Mouse (Mus musculus) neural tube, embryonic 13.5 days (tissue): ENCODE data around the gene Cd63. TPM values are rescaled to one million over a fixed set of nuclear protein-coding genes. Genes with fewer than 3 reads are reported as not detected.
A peak's percentile ranks its signal among the peaks of the same experiment; 100 is the strongest.

Source experiments
- ATAC-seq: fragments of 200-750 bp; cut with Nextera tagmentation; 2 replicates; pipeline ENCODE4 v1.8.0; 2017; ENCODE audit warnings: low read depth, mild to moderate bottlenecking, moderate TSS enrichment, moderate library complexity
- H3K27ac ChIP-seq: fragments of 300-500 bp; sonication (generic); replicated peaks from 2 replicates; pipeline ENCODE4 v1.5.1; 2015; ENCODE audit warnings: moderate library complexity, mild to moderate bottlenecking, inconsistent platforms
- H3K27me3 ChIP-seq: fragments of 300-500 bp; sonication (generic); 2 replicates; pipeline ENCODE4 v1.6.1; 2015; ENCODE audit warnings: mild to moderate bottlenecking, inconsistent platforms
- H3K36me3 ChIP-seq: fragments of 300-500 bp; sonication (generic); 2 replicates; pipeline ENCODE4 v1.6.1; 2015; ENCODE audit warnings: mild to moderate bottlenecking, inconsistent platforms
- H3K4me1 ChIP-seq: fragments of 300-500 bp; sonication (generic); replicated peaks from 2 replicates; pipeline ENCODE4 v1.6.1; 2015; ENCODE audit warnings: inconsistent platforms
- H3K4me2 ChIP-seq: fragments of 300-500 bp; sonication (generic); 2 replicates; pipeline ENCODE4 v1.6.1; 2015; ENCODE audit warnings: inconsistent platforms, mild to moderate bottlenecking, moderate library complexity
- H3K4me3 ChIP-seq: fragments of 300-500 bp; sonication (generic); 2 replicates; pipeline ENCODE4 v1.5.1; 2015; ENCODE audit warnings: mild to moderate bottlenecking, inconsistent platforms
- H3K9ac ChIP-seq: fragments of 300-500 bp; sonication (generic); 2 replicates; pipeline ENCODE4 v1.6.1; 2015; ENCODE audit warnings: moderate library complexity, mild to moderate bottlenecking, inconsistent platforms
- H3K9me3 ChIP-seq: fragments of 300-500 bp; sonication (generic); 2 replicates; pipeline ENCODE4 v1.6.1; 2016; ENCODE audit warnings: inconsistent platforms
- WGBS: fragments of 180-500 bp; shearing (Covaris S2); methylation state at CpG from one replicate; pipeline ENCODE4 v1.1.7; 2015; 5-methylcytosine and 5-hydroxymethylcytosine counted together
- polyA plus RNA-seq: library from polyadenylated mRNA; unstranded; fragments of >200 nt; fragmentation: Nextera tagmentation; extraction: Ambion mirVana; gene quantifications from 2 replicates; pipeline ENCODE4 v1.2.1, GENCODE M21; 2015

The Cd63 gene
- polyA plus RNA-seq, 1 experiment from 2014 or later: 228 TPM

DNA sequence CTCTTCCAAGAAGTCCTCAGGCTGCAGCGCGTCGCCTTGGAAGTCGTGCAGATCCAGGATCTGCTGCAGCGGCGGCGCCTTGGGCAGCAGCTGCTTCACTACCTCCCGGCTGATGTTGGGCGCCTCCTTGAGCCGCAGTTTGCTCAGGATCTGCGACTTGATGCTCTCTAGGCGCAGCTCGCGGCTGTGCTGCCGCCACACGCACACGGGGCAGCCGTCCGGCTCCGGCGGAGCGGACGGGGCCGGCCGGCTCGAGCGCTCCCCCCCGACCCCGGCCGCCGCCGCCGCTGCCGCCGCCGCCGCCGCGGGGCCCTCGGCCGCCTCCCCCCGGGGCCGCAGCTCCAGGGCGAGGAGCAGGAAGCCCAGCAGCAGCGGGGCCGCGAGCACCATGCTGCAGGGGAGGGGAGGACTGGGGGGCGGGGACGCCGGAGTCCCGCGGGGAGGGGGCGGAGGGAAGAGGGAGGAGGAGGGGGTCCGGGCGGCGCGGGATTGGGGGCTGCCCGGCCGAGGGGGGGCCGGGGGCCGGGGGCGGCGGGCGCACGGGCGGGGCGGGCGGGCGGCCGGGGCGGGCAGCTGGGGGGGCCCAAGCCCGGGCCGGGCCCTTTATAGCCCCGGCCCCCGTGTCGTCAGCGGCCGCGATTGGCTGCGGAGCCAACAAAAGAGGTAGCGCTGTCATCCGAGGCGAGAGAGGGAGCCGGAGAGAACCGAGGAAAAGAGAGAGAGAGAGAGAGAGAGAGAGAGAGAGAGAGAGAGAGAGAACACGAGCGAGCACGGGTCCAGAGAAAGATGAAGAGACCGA is 9.3 kb upstream of the Cd63 start, which contains the start of gene Gdf11:
Gene Gdf11, minus strand, starts transcription at position 423 of the 799 bp plus-strand sequence.
- H3K27me3 ChIP-seq: peaks cover 14% of the 10 kb centered on the region
- H3K27ac ChIP-seq: peak within 1 kb of the TSS; percentile 99
- H3K4me2 ChIP-seq: peak within 1 kb of the TSS; percentile 85
- H3K4me1 ChIP-seq: peaks cover 62% of the 10 kb centered on the region
- H3K9me3 ChIP-seq: no peaks in the 10 kb centered on the region
- peak; percentile 84 for ATAC-seq
- under 1% methylated on average over 70 of the region's 89 CpGs for WGBS
- peaks cover 17% of the 10 kb centered on the region for H3K36me3 ChIP-seq
- peak within 1 kb of the TSS; percentile 83 for H3K4me3 ChIP-seq
- H3K9ac ChIP-seq: peak within 1 kb of the TSS; percentile 91

DNA sequence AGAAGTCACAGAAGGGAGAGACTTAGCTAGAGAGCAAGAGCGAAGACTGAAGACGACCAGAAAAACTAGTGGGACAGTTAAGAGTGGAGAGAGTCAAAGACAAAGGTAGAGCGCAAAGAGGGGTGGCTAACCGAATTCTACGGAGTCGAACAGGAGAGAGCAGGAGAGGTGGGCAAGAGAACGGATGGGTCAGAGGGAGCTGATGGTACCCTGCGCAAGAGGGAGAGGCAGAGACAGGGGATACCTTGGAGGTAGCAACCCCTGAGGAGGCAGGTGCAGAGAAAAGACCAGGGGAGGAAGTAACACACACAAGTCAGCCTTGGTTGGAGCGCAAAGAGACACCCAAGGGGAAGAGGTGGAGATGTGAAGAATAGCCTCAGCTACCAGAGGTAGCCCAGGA is 8.5 kb upstream of the Cd63 start:
- peak overlapping the region; percentile 99 for H3K27ac ChIP-seq
- peak overlapping the region; percentile 85 for H3K4me2 ChIP-seq
- H3K4me1 ChIP-seq: peaks cover 61% of the 10 kb centered on the region
- WGBS: under 1% methylated on average over 9 of the region's 9 CpGs
- no peaks in the 10 kb centered on the region for H3K9me3 ChIP-seq
- H3K27me3 ChIP-seq: peaks cover 21% of the 10 kb centered on the region
- peaks cover 10% of the 10 kb centered on the region for H3K36me3 ChIP-seq
- peak; percentile 13; the same call in 1 of the 2 replicates for ATAC-seq
- peak overlapping the region; percentile 91 for H3K9ac ChIP-seq
- H3K4me3 ChIP-seq: peak overlapping the region; percentile 83

DNA sequence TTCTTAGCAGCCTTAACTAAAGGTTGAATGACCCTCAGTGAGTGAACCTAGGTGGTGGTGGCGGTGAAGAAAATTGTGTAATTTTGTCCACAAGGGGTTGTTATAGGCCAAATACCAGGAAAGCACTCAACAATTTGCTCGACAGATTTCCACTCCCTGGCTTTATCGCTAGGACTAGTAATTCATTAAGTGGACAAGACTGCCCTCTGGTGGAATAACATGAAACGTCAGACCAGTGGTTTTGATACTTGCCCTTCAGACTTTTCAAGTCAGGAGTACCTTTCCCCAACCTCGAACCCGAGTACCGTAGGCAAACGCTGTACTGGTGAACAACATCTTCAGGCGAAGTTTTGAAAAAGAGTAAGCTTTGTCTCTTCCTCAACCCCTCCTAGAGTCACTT is 5.4 kb upstream of the Cd63 start:
- 0 out of 2 replicates have a peak overlapping the region, but pooled peaks have one; percentile 14 for H3K27ac ChIP-seq
- peaks cover 27% of the 10 kb centered on the region for H3K27me3 ChIP-seq
- peaks cover 29% of the 10 kb centered on the region for H3K4me1 ChIP-seq
- H3K4me2 ChIP-seq: peak overlapping the region; percentile 36
- no peaks in the 10 kb centered on the region for H3K9me3 ChIP-seq
- H3K36me3 ChIP-seq: no peaks in the 10 kb centered on the region
- WGBS: 0% methylated on average over 9 of the region's 9 CpGs
- H3K4me3 ChIP-seq: peak overlapping the region; percentile 13; the same call in 1 of the 2 replicates
- no peak overlapping the region for H3K9ac ChIP-seq
- ATAC-seq: no peak

DNA sequence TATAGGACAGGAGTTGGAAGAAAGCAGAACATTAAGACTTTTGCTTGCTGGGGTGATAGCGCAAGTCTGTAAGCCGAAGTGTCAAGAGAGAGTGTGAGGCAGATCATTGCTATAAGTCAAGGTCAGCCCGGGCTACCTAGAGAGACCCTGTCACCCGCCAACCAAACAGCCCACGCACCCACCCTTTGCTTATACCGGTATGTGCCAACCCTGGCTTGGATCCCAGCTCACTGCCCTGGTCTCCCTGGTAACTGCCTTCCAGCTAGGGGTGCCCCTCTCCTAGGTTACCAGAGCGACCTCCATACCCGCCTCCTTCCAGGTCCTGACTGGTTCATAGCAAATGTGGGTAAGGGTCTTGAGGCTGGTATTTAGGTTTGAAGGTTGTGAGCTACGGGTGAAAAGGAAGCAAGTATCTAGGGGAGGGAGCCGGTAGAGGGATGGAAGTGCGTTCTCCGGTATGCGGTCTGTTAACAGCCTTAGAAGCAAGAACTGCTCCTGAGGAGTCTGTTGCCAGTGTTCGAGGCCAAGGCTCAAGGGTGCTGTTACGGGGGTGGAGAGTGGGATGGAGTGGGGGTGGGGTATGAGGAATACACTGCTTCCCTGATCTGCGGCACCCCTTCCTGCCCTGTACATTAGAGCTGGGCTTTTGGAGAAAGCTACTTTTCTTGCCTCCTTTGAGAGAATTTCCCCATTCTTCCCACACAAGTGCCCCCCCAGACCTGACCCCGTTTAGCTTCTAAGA is 4.7 kb upstream of the Cd63 start:
- Histone ChIP-seq H3K4me1 (peaks cover 26% of the 10 kb centered on the region), H3K27ac (0 out of 2 replicates have a peak overlapping the region, but pooled peaks have one; percentile 14), H3K27me3 (peaks cover 27% of the 10 kb centered on the region), H3K4me3 (peak overlapping the region; percentile 13), H3K36me3 (no peaks in the 10 kb centered on the region), H3K4me2 (peak overlapping the region; percentile 36), H3K9me3 (no peaks in the 10 kb centered on the region), H3K9ac (peak overlapping the region; percentile 23; the same call in 1 of the 2 replicates)
- WGBS: 2% methylated on average over 17 of the region's 17 CpGs
- ATAC-seq: peak; percentile 54

DNA sequence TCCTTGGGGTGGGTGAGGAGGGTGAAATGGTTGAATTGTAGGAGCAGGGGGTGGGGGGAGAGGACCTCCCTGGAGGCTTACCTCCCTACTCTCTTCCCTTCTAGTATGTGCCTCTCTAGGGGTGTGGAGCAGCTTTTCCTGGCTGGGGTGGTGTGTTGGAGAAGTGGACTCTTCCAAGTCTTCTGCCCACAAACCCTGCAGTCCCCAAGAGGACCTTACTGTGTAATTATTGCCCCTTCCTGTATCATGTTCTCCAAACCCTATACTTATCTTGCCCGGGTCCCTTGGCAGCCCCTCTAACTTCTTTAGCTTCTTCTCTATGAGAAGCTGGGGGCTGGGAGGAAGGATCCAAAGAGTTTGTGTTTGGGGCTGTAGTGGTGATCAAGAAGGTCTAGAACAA is 4.0 kb upstream of the Cd63 start:
- 56% methylated on average over 1 of the region's 1 CpGs for WGBS
- ATAC-seq: no peak
- Histone ChIP-seq H3K9me3 (no peaks in the 10 kb centered on the region), H3K9ac (no peak overlapping the region; the same call in 1 of the 2 replicates), H3K4me2 (peak overlapping the region; percentile 36; the same call in 1 of the 2 replicates), H3K4me1 (peaks cover 26% of the 10 kb centered on the region), H3K36me3 (no peaks in the 10 kb centered on the region), H3K4me3 (no peak overlapping the region), H3K27me3 (peaks cover 27% of the 10 kb centered on the region), H3K27ac (no peak overlapping the region)

DNA sequence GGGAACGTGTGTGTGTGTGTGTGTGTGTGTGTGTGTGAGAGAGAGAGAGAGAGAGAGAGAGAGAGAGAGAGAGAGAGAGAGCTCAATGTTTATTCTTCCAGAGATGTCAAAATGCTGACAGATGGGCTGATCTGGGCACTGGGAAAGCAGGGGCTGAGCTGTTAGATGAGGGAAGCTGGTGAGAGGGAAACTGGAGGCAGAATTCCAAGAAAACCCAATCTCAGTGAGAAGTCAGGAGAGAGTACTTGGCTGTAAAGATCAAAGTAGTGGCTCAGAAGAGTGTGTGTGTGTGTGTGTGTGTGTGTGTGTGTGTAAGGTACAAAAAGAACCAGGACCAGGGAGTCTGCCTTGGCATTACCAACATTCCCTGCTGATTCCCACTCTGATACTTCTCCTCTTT is 3.3 kb upstream of the Cd63 start:
- Histone ChIP-seq H3K4me2 (no peak overlapping the region), H3K27me3 (peaks cover 27% of the 10 kb centered on the region), H3K4me3 (no peak overlapping the region), H3K9me3 (no peaks in the 10 kb centered on the region), H3K27ac (no peak overlapping the region), H3K9ac (no peak overlapping the region), H3K36me3 (no peaks in the 10 kb centered on the region), H3K4me1 (peaks cover 23% of the 10 kb centered on the region)
- 21% methylated on average over 1 of the region's 1 CpGs for WGBS
- ATAC-seq: no peak

DNA sequence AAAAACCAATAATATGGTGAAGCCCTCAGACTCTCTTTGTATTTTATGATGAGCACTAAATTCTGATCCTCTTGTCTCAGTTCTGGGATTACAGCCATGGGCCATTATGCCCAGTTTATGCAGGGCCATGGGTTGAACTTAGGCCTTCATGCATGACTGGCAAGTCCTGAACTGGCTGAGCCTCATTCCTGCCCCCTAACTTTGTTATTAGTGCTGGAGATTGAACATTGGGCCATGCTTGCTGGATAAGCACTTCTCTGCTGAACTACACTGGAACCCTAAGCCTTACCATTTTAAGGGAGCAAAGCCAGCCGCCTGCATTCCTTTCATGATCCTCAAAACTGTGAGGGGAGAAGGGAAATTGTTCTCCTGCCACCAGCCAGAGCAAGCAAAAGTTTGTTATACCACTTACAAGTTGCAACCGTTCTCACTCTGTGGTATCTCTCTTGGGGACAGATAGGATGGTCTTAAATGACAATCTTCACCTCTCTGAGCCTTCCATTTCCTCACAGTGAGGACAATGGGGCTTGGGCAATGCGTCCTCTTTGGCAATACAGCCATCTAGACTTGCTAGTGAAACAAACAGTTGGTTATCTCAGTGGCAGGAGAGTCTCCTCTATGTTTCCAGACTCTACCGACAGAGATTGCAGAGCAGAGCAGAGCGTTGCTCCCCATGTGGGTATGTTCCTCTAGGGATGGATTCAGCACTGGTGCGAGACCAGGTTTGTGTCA is 864 bp upstream of the Cd63 start:
- no peaks in the 10 kb centered on the region for H3K9me3 ChIP-seq
- no peak overlapping the region for H3K27ac ChIP-seq
- no peaks in the 10 kb centered on the region for H3K36me3 ChIP-seq
- no peak overlapping the region for H3K4me3 ChIP-seq
- peaks cover 23% of the 10 kb centered on the region for H3K27me3 ChIP-seq
- H3K4me1 ChIP-seq: peaks cover 16% of the 10 kb centered on the region
- no peak overlapping the region for H3K9ac ChIP-seq
- no peak for ATAC-seq
- WGBS: 82% methylated on average over 6 of the region's 6 CpGs
- H3K4me2 ChIP-seq: no peak overlapping the region

DNA sequence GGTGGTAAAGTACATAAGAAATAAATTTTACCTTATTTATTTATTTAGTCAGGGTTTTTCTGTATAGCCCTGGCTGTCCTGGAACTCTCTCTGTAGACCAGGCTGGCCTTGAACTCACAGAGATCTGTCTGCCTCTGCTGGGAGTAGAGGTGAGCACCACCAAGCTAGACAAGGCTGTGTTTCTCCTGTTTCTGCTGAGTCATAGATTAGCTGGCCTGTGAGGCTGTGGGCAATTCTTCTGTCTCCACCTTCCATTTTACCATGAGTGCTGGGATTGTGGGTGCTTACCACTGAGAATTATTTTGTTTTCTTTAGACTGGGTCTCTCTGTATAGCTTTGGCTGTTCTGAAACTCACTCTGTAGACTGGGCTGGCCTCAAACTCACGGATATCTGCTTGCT is 620 bp downstream of the Cd63 start:
- ATAC-seq: no peak

DNA sequence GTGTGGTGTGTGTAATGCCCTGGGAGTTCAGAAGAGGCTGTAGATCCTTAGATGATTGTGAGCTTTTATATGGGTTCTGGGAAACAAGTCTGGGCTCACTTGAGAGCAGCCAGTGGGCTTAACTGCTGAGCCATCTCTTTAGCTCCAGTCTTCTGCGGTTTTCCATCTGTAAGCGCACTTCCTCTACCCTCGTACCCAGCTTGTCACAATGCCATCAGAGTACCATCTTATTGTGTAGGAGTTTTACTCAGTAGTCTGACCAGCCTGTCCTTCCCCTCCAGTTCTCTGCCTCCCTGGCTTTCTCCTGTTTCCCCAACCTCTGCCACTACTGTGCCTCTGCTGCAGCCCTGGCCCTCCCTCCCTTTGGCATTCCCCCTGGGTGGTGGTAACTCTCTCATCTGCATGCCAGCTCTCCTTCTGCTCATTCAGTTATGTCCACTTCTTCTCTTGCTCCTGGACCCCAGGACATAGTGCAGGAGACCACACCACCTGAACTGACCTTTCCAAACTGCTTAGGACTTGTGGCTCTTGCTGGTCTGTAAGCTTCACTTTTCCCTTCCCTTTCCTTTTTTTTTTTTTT is 1.7 kb downstream of the Cd63 start:
- no peaks in the 10 kb centered on the region for H3K4me1 ChIP-seq
- no peak overlapping the region for H3K27ac ChIP-seq
- H3K36me3 ChIP-seq: no peaks in the 10 kb centered on the region
- H3K9ac ChIP-seq: no peak overlapping the region
- H3K27me3 ChIP-seq: 0 out of 2 replicates have a peak, but pooled peaks cover 6% of the 10 kb centered on the region
- no peaks in the 10 kb centered on the region for H3K9me3 ChIP-seq
- no peak for ATAC-seq
- no peak overlapping the region for H3K4me3 ChIP-seq
- H3K4me2 ChIP-seq: no peak overlapping the region
- WGBS: 74% methylated on average over 3 of the region's 3 CpGs

More for the DNA sequence above, 620 bp downstream of the Cd63 start:
- Histone ChIP-seq H3K4me2 (no peak overlapping the region), H3K9me3 (no peaks in the 10 kb centered on the region), H3K36me3 (no peaks in the 10 kb centered on the region), H3K4me1 (peaks cover 7% of the 10 kb centered on the region), H3K27me3 (peaks cover 14% of the 10 kb centered on the region), H3K27ac (no peak overlapping the region), H3K9ac (no peak overlapping the region), H3K4me3 (no peak overlapping the region)
- 84% methylated on average over 1 of the region's 1 CpGs for WGBS

DNA sequence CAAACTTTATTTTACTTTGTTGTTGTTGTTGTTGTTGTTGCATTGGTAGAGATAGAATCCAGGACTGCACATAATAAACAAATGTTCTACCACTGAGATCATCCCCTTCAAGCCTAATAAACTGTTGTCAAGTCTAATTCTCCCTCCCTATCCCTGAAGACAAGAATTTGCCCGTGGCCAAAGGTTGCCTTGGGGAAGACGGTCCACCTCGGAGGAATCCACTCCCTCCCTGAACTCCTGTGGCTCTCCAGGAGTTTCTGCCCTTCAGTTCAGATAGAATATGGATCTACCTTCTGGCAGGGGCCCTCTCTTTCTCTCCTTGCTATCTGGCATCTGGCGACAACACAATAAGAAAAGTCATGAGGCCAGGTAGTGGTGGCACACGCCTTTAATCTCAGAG is 4.0 kb downstream of the Cd63 start:
- H3K9me3 ChIP-seq: no peaks in the 10 kb centered on the region
- no peak overlapping the region for H3K27ac ChIP-seq
- no peaks in the 10 kb centered on the region for H3K36me3 ChIP-seq
- H3K4me2 ChIP-seq: no peak overlapping the region
- H3K4me3 ChIP-seq: no peak overlapping the region
- H3K9ac ChIP-seq: no peak overlapping the region
- H3K27me3 ChIP-seq: peaks cover 8% of the 10 kb centered on the region; the same call in 1 of the 2 replicates
- peaks cover 6% of the 10 kb centered on the region; the same call in 1 of the 2 replicates for H3K4me1 ChIP-seq
- no peak for ATAC-seq
- WGBS: 84% methylated on average over 5 of the region's 5 CpGs

DNA sequence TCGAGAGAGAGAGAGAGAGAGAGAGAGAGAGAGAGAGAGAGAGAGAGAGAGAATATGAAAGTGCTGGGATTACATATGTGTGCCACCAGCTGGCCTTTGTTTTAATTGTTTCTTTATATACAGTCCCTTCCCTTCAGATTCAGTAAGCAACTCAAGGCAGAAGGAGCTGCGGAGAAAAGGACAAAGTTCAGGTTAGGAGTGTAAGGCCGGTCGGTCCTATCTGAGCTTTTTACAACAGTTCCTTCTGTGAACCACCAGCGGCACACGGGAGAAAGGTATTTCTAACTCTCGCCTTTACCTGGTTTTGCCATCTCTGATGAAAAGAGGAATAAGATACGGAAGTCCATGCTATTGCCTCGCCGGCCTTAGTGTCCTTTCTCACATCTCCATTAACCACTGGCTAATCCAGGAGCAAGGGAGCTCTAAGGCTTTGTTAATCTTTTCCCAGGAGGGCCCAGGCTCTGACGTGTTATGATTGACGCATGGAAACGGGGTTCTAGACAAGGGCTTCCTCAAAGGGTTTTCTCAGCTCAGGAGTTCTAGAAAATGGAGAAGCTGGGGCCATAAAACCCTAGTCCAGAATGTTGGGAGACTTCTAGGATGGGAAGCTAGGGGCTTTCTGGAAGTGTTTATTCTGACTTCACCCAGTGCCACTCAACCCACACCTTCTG is 8.1 kb downstream of the Cd63 start:
- Histone ChIP-seq H3K9me3 (no peaks in the 10 kb centered on the region), H3K27ac (peak overlapping the region; percentile 69), H3K36me3 (no peaks in the 10 kb centered on the region), H3K9ac (peak overlapping the region; percentile 86), H3K4me3 (peak overlapping the region; percentile 75), H3K4me1 (peaks cover 32% of the 10 kb centered on the region), H3K4me2 (peak overlapping the region; percentile 75), H3K27me3 (peaks cover 8% of the 10 kb centered on the region; the same call in 1 of the 2 replicates)
- no peak; the same call in 1 of the 2 replicates for ATAC-seq
- 67% methylated on average over 13 of the region's 13 CpGs for WGBS
